In genomic region chr19:37695762-37696602, GRCm38 (mm10) we compare ENCODE assay signal across 9 mouse cellular contexts. TPM values are rescaled to one million over a fixed set of nuclear protein-coding genes. Genes with fewer than 3 reads are reported as not detected.
A peak's percentile ranks its signal among the peaks of the same experiment; 100 is the strongest.
DNase-seq lines count a peak whose midpoint lies in the region; ATAC-seq and TF ChIP-seq lines count a peak whose summit lies in the region.
"Had no signal": no experiment of that assay in that cellular context is flagged by ENCODE, and none has a peak within 500 bp of the region (broad histone marks: within the 10 kb centered on the region; RNA-seq: fewer than 3 reads in every experiment).

No protein-coding gene starts in this region.

- DNase-seq in heart, embryonic 10.5 days (ENCODE audit: low spot score) = no peak
- DNase-seq in heart, postnatal 36 days = no peak
- peak; percentile 94 for DNase-seq in midbrain, embryonic 11.5 days (ENCODE audit: low spot score, missing footprints)
- no peak for DNase-seq in liver, embryonic 14.5 days (ENCODE audit: low read depth in 3 of 3, low spot score in 3 of 3)
- no peak for DNase-seq in thymus, postnatal 4 days
- DNase-seq in cerebellum, postnatal 10 days = no peak
- no peak for DNase-seq in adrenal gland, adult (ENCODE audit: inconsistent age in 2 of 2, low spot score in 1 of 2)
- DNase-seq: adrenal gland, postnatal 36 days had no signal

- 2% methylated on average over 42 of the region's 42 CpGs for WGBS in heart, embryonic 10.5 days
- WGBS in midbrain, embryonic 11.5 days = 3% methylated on average over 42 of the region's 42 CpGs
- 4% methylated on average over 42 of the region's 42 CpGs for WGBS in midbrain, embryonic 16.5 days
- WGBS in liver, embryonic 14.5 days (ENCODE audit: insufficient replicate concordance) = 6% methylated on average over 42 of the region's 42 CpGs

- no peaks in the 10 kb centered on the region for H3K36me3 ChIP-seq in heart, embryonic 10.5 days
- H3K36me3 ChIP-seq in midbrain, embryonic 11.5 days (ENCODE audit: control insufficient read depth, insufficient read depth, low read length) = no peaks in the 10 kb centered on the region
- no peaks in the 10 kb centered on the region for H3K36me3 ChIP-seq in midbrain, embryonic 16.5 days (ENCODE audit: control insufficient read depth, insufficient read depth, low read length)
- H3K36me3 ChIP-seq in liver, embryonic 14.5 days (replicated peaks; ENCODE audit: control insufficient read depth, insufficient read depth, low read depth) = no peaks in the 10 kb centered on the region

- H3K27ac ChIP-seq in heart, embryonic 10.5 days = no peak overlapping the region
- no peak overlapping the region for H3K27ac ChIP-seq in midbrain, embryonic 11.5 days (ENCODE audit: low read depth, low read length)
- H3K27ac ChIP-seq in midbrain, embryonic 16.5 days (ENCODE audit: low read length) = no peak overlapping the region
- no peak overlapping the region for H3K27ac ChIP-seq in liver, embryonic 14.5 days

- no peak for TF ChIP-seq EP300 in liver, embryonic 14.5 days (IDR thresholded peaks at IDR 0.05; ENCODE audit: low read depth)

- H3K27me3 ChIP-seq in heart, embryonic 10.5 days (ENCODE audit: insufficient read depth, poor library complexity, severe bottlenecking) = peaks cover 100% of the 10 kb centered on the region
- peaks cover 100% of the 10 kb centered on the region for H3K27me3 ChIP-seq in midbrain, embryonic 11.5 days (ENCODE audit: control insufficient read depth, insufficient read depth, low read length)
- peaks cover 93% of the 10 kb centered on the region for H3K27me3 ChIP-seq in midbrain, embryonic 16.5 days (ENCODE audit: control insufficient read depth, insufficient read depth, low read depth, low read length)
- peaks cover 100% of the 10 kb centered on the region for H3K27me3 ChIP-seq in liver, embryonic 14.5 days (ENCODE audit: control insufficient read depth, insufficient read depth, low read length)

- H3K9ac ChIP-seq in midbrain, embryonic 11.5 days (ENCODE audit: low read length) = no peak overlapping the region
- no peak overlapping the region for H3K9ac ChIP-seq in midbrain, embryonic 16.5 days (ENCODE audit: low read depth, low read length)
- no peak overlapping the region for H3K9ac ChIP-seq in liver, embryonic 14.5 days (replicated peaks)

- peak overlapping the region; percentile 57 for H3K4me3 ChIP-seq in heart, embryonic 10.5 days
- H3K4me3 ChIP-seq in midbrain, embryonic 11.5 days (ENCODE audit: low read depth, low read length) = no peak overlapping the region
- H3K4me3 ChIP-seq in midbrain, embryonic 16.5 days (ENCODE audit: low read depth, low read length) = no peak overlapping the region
- no peak overlapping the region for H3K4me3 ChIP-seq in liver, embryonic 14.5 days (ENCODE audit: insufficient read depth in 1 of 2, low read depth in 2 of 2, low read length in 2 of 2)

- H3K4me1 ChIP-seq in heart, embryonic 10.5 days = peaks cover 48% of the 10 kb centered on the region
- H3K4me1 ChIP-seq in midbrain, embryonic 11.5 days (ENCODE audit: control insufficient read depth, insufficient read depth, low read length) = peaks cover 26% of the 10 kb centered on the region
- H3K4me1 ChIP-seq in midbrain, embryonic 16.5 days (ENCODE audit: control insufficient read depth, insufficient read depth, low read length) = peaks cover 26% of the 10 kb centered on the region
- H3K4me1 ChIP-seq in liver, embryonic 14.5 days (replicated peaks; ENCODE audit: control insufficient read depth in 2 of 2, insufficient read depth in 2 of 2, low read length in 1 of 2) = no peaks in the 10 kb centered on the region

- TF ChIP-seq CTCF in liver, embryonic 14.5 days (IDR thresholded peaks at IDR 0.05; ENCODE audit: low read depth) = 0 out of 2 replicates have a peak, but pooled peaks have one; percentile 14

- no peaks in the 10 kb centered on the region for H3K9me3 ChIP-seq in heart, embryonic 10.5 days
- H3K9me3 ChIP-seq in midbrain, embryonic 11.5 days (ENCODE audit: control insufficient read depth, low read length) = no peaks in the 10 kb centered on the region
- no peaks in the 10 kb centered on the region for H3K9me3 ChIP-seq in midbrain, embryonic 16.5 days (replicated peaks; ENCODE audit: control insufficient read depth, low read length, poor library complexity, severe bottlenecking)
- H3K9me3 ChIP-seq in liver, embryonic 14.5 days (ENCODE audit: control insufficient read depth, low read length) = no peaks in the 10 kb centered on the region

- intact Hi-C loops in heart, postnatal 36 days (cut with DNase I) = no loop called here

- H3K4me2 ChIP-seq in midbrain, embryonic 11.5 days = peak overlapping the region; percentile 24
- H3K4me2 ChIP-seq in midbrain, embryonic 16.5 days (ENCODE audit: low read length) = no peak overlapping the region
- peak overlapping the region; percentile 16 for H3K4me2 ChIP-seq in liver, embryonic 14.5 days (ENCODE audit: low read depth)

- ATAC-seq in midbrain, embryonic 11.5 days (ENCODE audit: low FRiP score) = no peak
- ATAC-seq in midbrain, embryonic 16.5 days = no peak
- no peak for ATAC-seq in liver, embryonic 14.5 days (ENCODE audit: insufficient read depth)

RNA-seq across cellular contexts. Expression of gene Cyp26a1, which starts 1.6 kb away (rescaled TPM):
- 2.2 and 3.4 TPM in 2 replicates for polyA plus RNA-seq in heart, embryonic 10.5 days (2016; fragmentation: Nextera tagmentation; extraction: Ambion mirVana)
- not detected for total RNA-seq in heart, postnatal 36 days (2021)
- polyA plus RNA-seq in midbrain, embryonic 11.5 days (2014; fragmentation: Nextera tagmentation; extraction: Ambion mirVana) = 0.92 and 1.0 TPM in 2 replicates
- 0.16 TPM in 1 of 2 replicates, not detected in the other for polyA plus RNA-seq in midbrain, embryonic 16.5 days (2015; fragmentation: Nextera tagmentation; extraction: Ambion mirVana)
- polyA plus RNA-seq in liver, embryonic 14.5 days (2012; rRNA removed) = 0.16 TPM in 2 replicates
- polyA plus RNA-seq in liver, embryonic 14.5 days (2014; fragmentation: Nextera tagmentation; extraction: Ambion mirVana) = 0.10 TPM in 1 of 2 replicates, not detected in the other
- total RNA-seq: adrenal gland, postnatal 36 days had no signal

RNA-seq across cellular contexts. Expression of gene Cyp26c1, which starts 10.6 kb away (rescaled TPM):
- 0.10 and 0.21 TPM in 2 replicates for polyA plus RNA-seq in heart, embryonic 10.5 days (2016; fragmentation: Nextera tagmentation; extraction: Ambion mirVana)
- total RNA-seq in heart, postnatal 36 days (2021) = not detected
- not detected in 2 replicates for polyA plus RNA-seq in midbrain, embryonic 11.5 days (2014; fragmentation: Nextera tagmentation; extraction: Ambion mirVana)
- not detected in 2 replicates for polyA plus RNA-seq in midbrain, embryonic 16.5 days (2015; fragmentation: Nextera tagmentation; extraction: Ambion mirVana)
- 0.01 and 0.03 TPM in 2 replicates for polyA plus RNA-seq in liver, embryonic 14.5 days (2012; rRNA removed)
- polyA plus RNA-seq in liver, embryonic 14.5 days (2014; fragmentation: Nextera tagmentation; extraction: Ambion mirVana) = not detected in 2 replicates
- total RNA-seq: adrenal gland, postnatal 36 days had no signal
